Comparison of ENCODE assay signal across 17 mouse cellular contexts in genomic region chr10:24641416-24642140, GRCm38 (mm10). TPM values are rescaled to one million over a fixed set of nuclear protein-coding genes. Genes with fewer than 3 reads are reported as not detected.
DNase-seq lines count a peak whose midpoint lies in the region; ATAC-seq and TF ChIP-seq lines count a peak whose summit lies in the region.
"Had no signal": no experiment of that assay in that cellular context is flagged by ENCODE, and none has a peak within 500 bp of the region (broad histone marks: within the 10 kb centered on the region; RNA-seq: fewer than 3 reads in every experiment).

No protein-coding gene starts in this region.

- no peak overlapping the region for H3K9ac ChIP-seq in liver, adult 2 months (ENCODE audit: low read depth, low read length)
- no peak overlapping the region for H3K9ac ChIP-seq in liver, embryonic 11.5 days (ENCODE audit: low read depth, low read length)
- H3K9ac ChIP-seq: embryonic facial prominence, embryonic 15.5 days; forebrain, embryonic 12.5 days; heart, embryonic 15.5 days; hindbrain, embryonic 12.5 days; liver, embryonic 13.5 days; midbrain, embryonic 13.5 days had no signal

- TF ChIP-seq CTCF in liver, adult 2 months (IDR thresholded peaks at IDR 0.05; ENCODE audit: low read depth, low read length) = no peak

- no peaks in the 10 kb centered on the region for H3K27me3 ChIP-seq in liver, adult 2 months (ENCODE audit: control insufficient read depth, insufficient read depth, low read length)
- H3K27me3 ChIP-seq in liver, embryonic 11.5 days (replicated peaks; ENCODE audit: control insufficient read depth, insufficient read depth, low read length) = no peaks in the 10 kb centered on the region
- H3K27me3 ChIP-seq: embryonic facial prominence, embryonic 15.5 days; forebrain, embryonic 12.5 days; heart, embryonic 15.5 days; hindbrain, embryonic 12.5 days; liver, embryonic 13.5 days; midbrain, embryonic 13.5 days had no signal

- no peak overlapping the region for H3K4me2 ChIP-seq in liver, embryonic 11.5 days
- H3K4me2 ChIP-seq: embryonic facial prominence, embryonic 15.5 days; forebrain, embryonic 12.5 days; heart, embryonic 15.5 days; hindbrain, embryonic 12.5 days; liver, embryonic 13.5 days; midbrain, embryonic 13.5 days had no signal

- WGBS in liver, adult 2 months = 78% methylated on average over 14 of the region's 14 CpGs
- 63% methylated on average over 14 of the region's 14 CpGs for WGBS in liver, embryonic 11.5 days

- peaks cover 1% of the 10 kb centered on the region; the same call in 1 of the 2 replicates for H3K36me3 ChIP-seq in liver, adult 2 months (ENCODE audit: control insufficient read depth, insufficient read depth, low read length)
- no peaks in the 10 kb centered on the region for H3K36me3 ChIP-seq in liver, embryonic 11.5 days (ENCODE audit: control insufficient read depth, insufficient read depth, low read length)
- H3K36me3 ChIP-seq: embryonic facial prominence, embryonic 15.5 days; forebrain, embryonic 12.5 days; heart, embryonic 15.5 days; hindbrain, embryonic 12.5 days; liver, embryonic 13.5 days; midbrain, embryonic 13.5 days had no signal

- no peak overlapping the region for H3K27ac ChIP-seq in liver, adult 2 months (replicated peaks; ENCODE audit: insufficient read depth, low read depth, low read length)
- no peak overlapping the region for H3K27ac ChIP-seq in liver, embryonic 11.5 days (ENCODE audit: low read depth, low read length)
- H3K27ac ChIP-seq: embryonic facial prominence, embryonic 15.5 days; forebrain, embryonic 12.5 days; heart, embryonic 15.5 days; hindbrain, embryonic 12.5 days; liver, embryonic 13.5 days; midbrain, embryonic 13.5 days had no signal

- H3K4me3 ChIP-seq in liver, adult 2 months (ENCODE audit: insufficient read depth, low read depth, low read length) = no peak overlapping the region
- H3K4me3 ChIP-seq in liver, embryonic 11.5 days (ENCODE audit: low read depth, low read length) = no peak overlapping the region
- H3K4me3 ChIP-seq: embryonic facial prominence, embryonic 15.5 days; forebrain, embryonic 12.5 days; heart, embryonic 15.5 days; hindbrain, embryonic 12.5 days; liver, embryonic 13.5 days; midbrain, embryonic 13.5 days; myocyte had no signal

- ATAC-seq in liver, embryonic 11.5 days (replicated peaks; ENCODE audit: low FRiP score) = no peak
- ATAC-seq in CD4-positive, CD25-positive, alpha-beta regulatory T cell, adult 4 months = peak; percentile 38
- ATAC-seq in hematopoietic stem cell, adult 5-6 weeks (replicated peaks in 1 of 2; ENCODE audit: insufficient read depth in 1 of 2, low FRiP score in 2 of 2, low TSS enrichment in 1 of 2, low read depth in 1 of 2, poor library complexity in 2 of 2, severe bottlenecking in 2 of 2) = peak; percentile 34 to 57; a peak in 3 of 4 replicates
- ATAC-seq: intestine, postnatal 0 days; midbrain, embryonic 13.5 days had no signal

- H3K9me3 ChIP-seq in liver, embryonic 11.5 days (ENCODE audit: control insufficient read depth, low read length) = no peaks in the 10 kb centered on the region
- H3K9me3 ChIP-seq: embryonic facial prominence, embryonic 15.5 days; forebrain, embryonic 12.5 days; heart, embryonic 15.5 days; hindbrain, embryonic 12.5 days; liver, embryonic 13.5 days; midbrain, embryonic 13.5 days had no signal

- no peak for TF ChIP-seq POLR2A in liver, adult 2 months (IDR thresholded peaks at IDR 0.05; ENCODE audit: extremely low read depth, insufficient read depth, low read length)

- no peaks in the 10 kb centered on the region for H3K79me2 ChIP-seq in liver, adult 2 months (ENCODE audit: control insufficient read depth, insufficient read depth, low read length)

- peaks cover 6% of the 10 kb centered on the region for H3K4me1 ChIP-seq in liver, adult 2 months (ENCODE audit: control insufficient read depth, insufficient read depth, low read length)
- H3K4me1 ChIP-seq in liver, embryonic 11.5 days (replicated peaks; ENCODE audit: control insufficient read depth, insufficient read depth, low read length) = peaks cover 7% of the 10 kb centered on the region
- H3K4me1 ChIP-seq: hindbrain, embryonic 12.5 days; midbrain, embryonic 13.5 days had no signal

- peak; percentile 40 for DNase-seq in liver, adult 2 months (ENCODE audit: extremely low read depth, low read depth, low spot score)
- DNase-seq in liver, embryonic 11.5 days (ENCODE audit: low spot score) = no peak
- peak; percentile 34 for DNase-seq in thymus, postnatal 10 days (ENCODE audit: low spot score in 2 of 2)
- no peak for DNase-seq in B cell, adult 2 months
- DNase-seq in adrenal gland, postnatal 36 days = no peak
- no peak for DNase-seq in urinary bladder, postnatal 25 days (ENCODE audit: low spot score)
- DNase-seq: liver, embryonic 13.5 days; lung, postnatal 10 days had no signal

RNA-seq across cellular contexts. Expression of gene Ccn2, which starts 46.3 kb away (rescaled TPM):
- 6.6 and 20.5 TPM in 2 replicates for total RNA-seq in liver, adult 2 months (2014; rRNA removed)
- 4.0 and 4.4 TPM in 2 replicates for polyA plus RNA-seq in liver, adult 2 months (2012; rRNA removed)
- 1.5 and 2.6 TPM in 2 replicates for polyA plus RNA-seq in liver, embryonic 11.5 days (2014; fragmentation: Nextera tagmentation; extraction: Ambion mirVana)
- not detected for polyA plus RNA-seq in CD4-positive, CD25-positive, alpha-beta regulatory T cell, adult 4 months (2017; shearing (Covaris generic))
- not detected in 2 replicates for total RNA-seq in hematopoietic stem cell, adult 5-6 weeks (2017)
- 10 to 100 TPM; 53.2 to 57.8 TPM for total RNA-seq in adrenal gland, postnatal 36 days (2021)

Comparison
In these comparisons a context has a peak if more than half of its experiments do, and no peak if none do; other contexts are left out.
1. DNase-seq: peak in liver, adult 2 months (single experiment) and thymus, postnatal 10 days (2 of 2); none in liver, embryonic 11.5 days (single experiment), B cell, adult 2 months (0 of 2), adrenal gland, postnatal 36 days (0 of 2) and urinary bladder, postnatal 25 days (single experiment).